Mouse (Mus musculus) lung, adult 2 months (tissue): ENCODE data around the gene Vegfb.
A peak's percentile ranks its signal among the peaks of the same experiment; 100 is the strongest.

Experiments
- CTCF ChIP-seq: fragments of 200-500 bp; IDR thresholded peaks from 2 replicates; pipeline ENCODE4 v1.5.1; 2011; ENCODE audit warnings: mild to moderate bottlenecking, low read length, control low read depth; ENCODE audit not compliant: insufficient read depth
- POLR2A ChIP-seq: fragments of 200-500 bp; IDR thresholded peaks from 2 replicates; pipeline ENCODE4 v1.6.1; 2011; ENCODE audit warnings: low read depth, mild to moderate bottlenecking, control low read depth, low read length, borderline replicate concordance; ENCODE audit errors: extremely low read depth

DNA sequence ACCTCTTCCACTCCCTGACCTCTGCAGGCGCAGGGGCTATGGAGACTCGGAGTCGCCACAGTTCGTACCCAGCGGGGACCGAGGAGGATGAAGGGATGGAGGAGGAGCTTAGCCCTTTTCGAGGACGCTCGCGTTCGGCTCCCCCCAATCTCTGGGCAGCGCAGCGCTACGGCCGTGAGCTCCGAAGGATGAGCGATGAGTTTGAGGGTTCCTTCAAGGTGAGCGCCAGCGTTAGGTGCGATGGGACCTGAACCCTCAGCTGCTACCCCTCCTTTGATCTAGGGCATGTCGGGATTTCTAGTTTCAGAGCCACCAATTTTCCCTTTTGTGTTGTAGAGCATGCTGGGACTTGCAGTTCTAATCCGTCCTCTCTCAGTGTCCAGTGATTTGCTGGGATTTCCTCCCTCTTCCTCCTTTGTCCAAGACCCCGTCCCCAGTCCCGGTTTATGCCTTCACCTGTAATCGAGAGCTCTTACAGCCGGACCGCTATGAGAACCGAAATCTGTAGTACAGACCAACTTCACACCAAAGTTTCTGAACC is 36.8 kb downstream of the Vegfb start:
- TF ChIP-seq CTCF (no peak), POLR2A (peak; percentile 85; the same call in 1 of the 2 replicates)
